Mouse (Mus musculus) v-Abl transformed pro-B cells (cell line): ENCODE measurements around the gene Cd9.

ENCODE experiments used
- in situ Hi-C, 2 experiments: fragments of 400-800 bp; cut with MboI; formaldehyde crosslinking; loops; one replicate each; pipeline ENCODE4 v1.15.1; 2025; ENCODE audit not compliant: unreplicated experiment in 2 of 2

Cd9 gene

DNA sequence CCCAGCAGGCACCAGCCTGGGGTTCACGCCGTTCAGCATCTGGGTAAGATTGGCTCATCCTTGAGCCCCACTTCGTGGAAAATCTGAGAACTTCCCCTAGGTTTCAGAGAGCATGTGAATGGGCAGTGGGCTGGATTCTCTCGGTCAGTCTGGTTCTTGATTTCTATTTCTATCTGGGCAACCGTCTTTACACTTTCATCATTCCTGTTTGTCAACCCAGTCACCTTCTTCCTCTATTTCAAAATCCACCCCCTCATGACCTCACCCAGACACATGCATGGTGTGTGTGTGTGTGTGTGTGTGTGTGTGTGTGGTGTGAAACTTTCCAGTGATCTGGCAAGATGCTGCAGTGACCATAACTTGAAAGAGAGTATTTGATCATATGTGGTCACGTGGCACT is 49.2 kb downstream of the Cd9 start:
- in situ Hi-C loops, result no loop called here

DNA sequence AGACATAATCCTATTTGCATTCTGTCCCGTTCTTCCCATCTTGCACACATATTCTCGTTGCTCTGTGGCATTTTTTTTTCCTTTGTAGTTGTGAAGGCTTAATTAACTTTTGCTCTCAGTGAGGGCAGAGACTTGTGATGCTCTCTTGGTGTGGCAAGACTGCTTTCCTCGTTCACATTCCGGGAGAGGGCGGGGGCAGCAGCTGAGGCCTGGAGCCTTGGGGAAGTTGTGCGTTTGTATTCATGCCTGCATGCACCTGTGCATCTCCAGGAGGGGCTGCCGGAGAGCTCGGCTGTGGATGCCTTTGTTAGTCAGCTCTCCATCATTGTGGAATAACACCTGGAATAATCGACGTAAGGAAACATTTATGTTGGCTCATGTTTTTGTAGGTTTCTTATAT is 52.0 kb downstream of the Cd9 start:
- in situ Hi-C loops, result no loop called here

DNA sequence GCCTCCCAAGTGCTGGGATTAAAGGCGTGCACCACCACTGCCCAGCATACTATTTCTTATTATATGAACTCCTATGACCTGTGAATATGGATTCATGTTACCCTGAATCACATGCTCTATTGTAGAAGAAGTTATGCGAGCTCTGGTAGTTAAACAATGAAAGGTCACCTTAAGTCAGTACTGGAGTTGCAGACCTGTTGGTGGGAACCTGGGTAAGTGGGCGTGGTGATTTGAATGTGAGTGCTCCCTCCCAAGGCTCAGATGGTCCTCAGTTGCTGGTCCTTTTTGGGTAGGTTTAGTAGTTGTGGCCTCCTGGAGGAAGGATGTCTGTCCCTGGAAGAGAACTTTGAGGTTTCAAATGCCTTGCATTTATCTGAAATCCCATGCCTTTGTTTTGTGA is 57.8 kb downstream of the Cd9 start:
- in situ Hi-C loops, result no loop called here

DNA sequence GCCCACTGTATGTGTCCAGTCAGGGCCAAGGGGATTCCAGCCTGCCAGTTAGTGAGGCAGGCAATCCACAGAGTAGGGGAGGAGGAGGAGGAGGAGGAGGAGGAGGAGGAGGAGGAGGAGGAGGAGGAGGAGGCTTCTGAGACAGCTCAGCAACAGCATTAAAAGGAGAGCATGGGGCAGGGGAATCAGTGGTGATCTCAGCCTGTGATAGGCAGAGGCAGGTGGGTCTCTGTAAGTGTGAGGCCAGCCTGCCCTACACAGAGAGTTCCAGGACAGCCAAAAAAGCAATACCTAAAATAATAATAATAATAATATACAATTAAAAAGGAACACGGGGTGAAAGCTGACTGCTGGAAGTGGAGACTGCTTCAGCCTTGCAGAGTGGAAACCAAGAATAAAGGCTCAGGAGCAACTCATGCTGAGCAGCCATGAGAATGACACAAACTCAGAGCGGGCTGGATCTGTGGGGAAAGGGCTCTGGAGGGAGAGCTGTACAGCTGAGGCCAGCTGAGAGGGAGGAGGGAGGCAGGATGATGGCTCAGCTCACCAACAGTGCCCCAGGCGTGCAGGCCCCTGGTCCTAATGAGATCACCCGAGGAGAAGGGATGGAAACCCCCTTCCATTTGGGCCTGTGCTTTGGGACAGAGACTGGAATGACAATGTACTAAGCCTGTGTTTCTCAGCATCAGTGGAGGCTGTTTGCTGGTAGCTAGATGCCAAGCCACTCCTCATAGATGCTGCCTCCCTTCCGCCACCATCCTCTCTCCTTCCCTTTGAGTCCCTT is 59.7 kb downstream of the Cd9 start:
- in situ Hi-C loops, result no loop called here

- in situ Hi-C loops, result no loop called here
Measured at GRCm38 (mm10) chr6:125433704-125434447, 60.7 kb downstream of the Cd9 start.

DNA sequence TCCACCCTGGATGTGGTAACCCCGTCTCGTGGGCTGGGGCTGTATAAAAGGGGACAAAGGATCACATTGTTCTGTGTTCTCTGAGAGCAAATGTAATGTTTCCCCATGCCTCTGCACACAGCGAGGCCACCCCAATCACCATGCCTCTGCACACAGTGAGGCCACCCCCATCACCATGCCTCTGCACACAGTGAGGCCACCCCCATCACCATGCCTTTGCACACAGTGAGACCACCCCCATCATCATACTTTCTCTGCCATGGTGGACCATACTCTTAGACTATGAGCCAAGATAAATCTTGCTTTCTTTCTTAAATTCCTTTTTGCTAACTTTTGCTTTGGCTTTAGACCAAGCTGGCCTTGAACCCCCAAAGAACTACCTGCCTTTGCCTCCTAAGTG is 61.3 kb downstream of the Cd9 start:
- in situ Hi-C loops, result no loop called here

GRCm38 (mm10) chr6:125432522-125432921 is 62.1 kb downstream of the Cd9 start:
- in situ Hi-C loops, result no loop called here

DNA sequence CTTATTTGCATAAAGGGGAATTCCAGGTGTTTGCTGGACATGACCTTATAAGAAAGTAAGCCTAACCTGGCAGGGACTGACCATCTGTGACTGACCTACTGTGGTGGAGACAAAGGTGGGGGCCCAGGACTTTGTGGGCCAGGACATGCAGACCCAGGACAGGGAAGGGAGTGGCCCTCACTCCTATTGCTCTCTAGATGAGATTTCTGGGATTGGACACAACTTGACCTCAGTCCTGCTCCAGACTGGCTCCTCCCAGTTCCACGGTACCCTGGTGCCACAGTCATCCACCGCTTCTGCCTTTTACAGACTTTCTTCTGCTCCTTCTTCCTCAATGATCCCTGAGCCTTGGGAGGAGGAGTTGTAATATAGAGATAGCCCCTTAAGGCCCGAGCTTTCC is 63.6 kb downstream of the Cd9 start:
- in situ Hi-C loops, result no loop called here

DNA sequence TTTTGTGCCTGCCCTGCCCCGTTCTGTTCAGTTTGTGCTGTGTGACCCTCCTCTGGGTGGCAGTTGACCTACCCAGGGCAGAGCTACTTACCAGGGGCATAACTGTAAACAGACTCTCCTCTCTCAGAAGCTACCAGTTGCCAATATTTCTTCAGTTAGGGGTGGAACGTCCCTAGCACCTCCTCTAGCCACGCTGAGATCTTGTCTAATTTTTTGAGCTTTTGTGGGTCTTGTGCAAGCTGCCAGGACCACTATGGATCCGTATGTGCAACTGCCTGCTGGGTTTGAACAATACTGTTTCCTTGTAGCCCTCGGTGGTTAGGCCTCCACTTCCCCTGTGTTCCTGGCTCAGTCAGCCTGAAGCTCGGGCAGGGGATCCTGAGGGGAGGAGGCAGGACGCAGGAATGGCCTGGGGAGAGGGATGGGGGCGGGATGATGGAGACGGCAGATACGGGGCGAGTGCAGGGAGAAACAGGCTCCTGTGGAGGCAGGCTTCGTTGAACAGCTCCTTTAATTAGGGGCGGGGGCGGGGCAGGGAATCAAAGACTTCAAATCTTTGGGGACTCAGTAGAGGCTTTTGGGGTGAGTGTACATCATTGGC is 64.1 kb downstream of the Cd9 start:
- in situ Hi-C loops, result no loop called here

DNA sequence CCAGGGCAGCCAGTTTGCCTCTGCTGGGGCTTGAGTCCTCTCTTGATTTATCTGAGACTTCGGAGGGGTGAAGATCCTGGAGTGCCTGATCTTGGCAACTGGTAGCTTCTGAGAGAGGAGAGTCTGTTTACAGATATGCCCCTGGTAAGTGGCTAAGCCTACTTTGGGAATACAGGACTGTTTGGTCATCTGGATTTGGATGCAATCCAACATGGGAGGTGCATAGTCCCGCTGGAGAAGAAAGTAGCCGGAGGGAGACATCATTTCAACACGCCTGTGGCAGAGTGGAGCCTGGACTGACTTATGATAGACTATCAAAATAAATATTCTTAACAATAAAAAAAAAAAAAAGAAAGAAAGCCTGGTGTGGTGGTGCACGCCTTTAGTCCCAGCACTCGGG is 64.8 kb downstream of the Cd9 start:
- in situ Hi-C loops, result no loop called here

- in situ Hi-C loops, result no loop called here
Measured at GRCm38 (mm10) chr6:125426383-125427360, 67.9 kb downstream of the Cd9 start.

DNA sequence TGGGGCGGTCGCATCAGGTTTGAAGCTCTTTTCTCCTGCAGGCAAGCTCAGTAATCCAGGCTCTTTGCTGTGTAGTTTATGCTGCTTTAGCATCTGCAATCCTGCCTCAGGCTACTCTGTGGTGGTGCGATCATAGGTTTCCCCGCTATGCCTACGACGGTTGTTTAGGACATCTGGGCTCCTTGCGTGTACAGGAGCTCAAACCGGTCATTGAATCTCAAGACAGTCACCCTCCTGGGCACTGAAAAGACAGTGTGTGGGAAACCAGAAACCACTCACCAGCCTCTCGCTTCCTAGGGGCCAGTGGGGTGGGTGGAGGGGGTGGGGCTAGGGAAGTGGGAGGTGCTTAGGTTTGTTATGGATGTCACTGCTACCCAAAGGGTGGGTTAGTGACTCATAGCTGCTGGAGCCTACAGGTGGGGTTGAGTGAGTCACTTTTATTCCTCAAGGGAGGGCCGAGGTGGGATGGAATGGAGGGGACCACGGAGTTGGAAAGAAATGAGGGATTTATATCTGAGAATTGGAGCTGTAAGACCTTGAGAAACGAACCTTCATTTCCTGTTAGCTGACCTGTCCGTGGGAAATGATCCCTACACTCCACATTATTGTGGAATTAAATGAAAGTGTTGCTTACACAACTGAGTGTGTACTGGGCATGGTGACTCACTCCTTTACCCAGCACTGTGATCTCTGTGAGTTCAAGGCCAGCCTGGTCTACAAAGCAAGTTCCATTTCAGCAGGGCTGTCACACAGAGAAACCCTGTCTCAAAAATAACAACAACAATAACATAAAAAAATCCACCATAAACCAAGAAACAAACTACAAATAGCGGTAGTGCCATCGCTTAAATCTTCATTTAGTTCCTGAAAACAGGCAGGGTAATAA is 69.1 kb downstream of the Cd9 start:
- in situ Hi-C loops, result no loop called here

GRCm38 (mm10) chr6:125424156-125424555 is 70.4 kb downstream of the Cd9 start:
- in situ Hi-C loops, result no loop called here

DNA sequence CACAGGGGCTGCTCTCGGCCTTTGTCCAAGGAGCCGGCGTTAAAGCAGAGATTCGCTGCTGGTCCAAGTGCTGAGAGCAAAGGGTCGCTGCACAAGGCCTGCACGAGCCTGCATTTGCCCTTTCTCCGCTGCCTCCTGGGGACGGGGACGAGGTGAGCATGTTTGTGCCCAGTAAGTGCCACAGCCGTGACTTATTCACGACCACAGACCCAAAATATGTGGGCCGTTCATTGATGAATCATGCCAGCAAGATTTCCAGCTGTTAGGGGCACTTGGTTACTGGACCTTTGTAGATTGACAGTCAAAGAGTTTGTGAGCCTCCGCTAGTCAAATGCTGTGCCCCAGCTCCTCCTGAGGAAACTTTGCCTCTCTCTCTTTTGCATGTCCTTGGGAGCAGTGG is 71.1 kb downstream of the Cd9 start:
- in situ Hi-C loops, result no loop called here

GRCm38 (mm10) chr6:125423099-125423498 is 71.5 kb downstream of the Cd9 start:
- in situ Hi-C loops, result no loop called here

- in situ Hi-C loops, result no loop called here
Measured at GRCm38 (mm10) chr6:125422051-125422822, 72.4 kb downstream of the Cd9 start.

DNA sequence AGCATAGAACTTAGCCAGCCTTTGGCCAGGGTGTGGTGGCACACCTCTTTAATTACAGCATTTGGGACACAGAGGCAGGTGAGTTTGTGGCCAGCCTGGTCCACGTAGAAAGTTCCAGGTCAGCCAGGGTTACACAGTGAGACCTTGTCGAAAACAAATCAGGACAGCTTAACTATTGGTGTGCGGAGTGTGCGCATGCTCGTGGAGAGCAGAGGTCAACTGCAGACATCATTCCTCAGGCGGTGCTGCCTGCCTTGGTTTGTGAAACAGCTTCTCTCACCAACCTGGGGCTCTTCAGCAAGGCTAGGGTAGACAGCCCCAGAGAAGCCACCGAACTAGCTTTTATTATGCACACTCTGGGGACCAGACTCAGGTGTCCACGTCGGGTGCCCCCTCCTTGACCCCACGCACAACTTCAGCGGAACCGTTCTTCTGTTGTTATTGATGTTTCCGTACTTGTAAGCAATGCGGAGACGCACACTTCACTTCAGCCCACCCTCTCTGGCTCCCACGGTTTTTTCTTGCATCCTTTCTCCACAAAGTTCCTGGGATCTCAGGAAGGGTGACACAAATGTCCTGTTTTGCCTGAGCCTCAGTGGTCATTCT is 74.0 kb downstream of the Cd9 start:
- in situ Hi-C loops, result no loop called here

GRCm38 (mm10) chr6:125418744-125419143 is 75.8 kb downstream of the Cd9 start:
- in situ Hi-C loops, result no loop called here

DNA sequence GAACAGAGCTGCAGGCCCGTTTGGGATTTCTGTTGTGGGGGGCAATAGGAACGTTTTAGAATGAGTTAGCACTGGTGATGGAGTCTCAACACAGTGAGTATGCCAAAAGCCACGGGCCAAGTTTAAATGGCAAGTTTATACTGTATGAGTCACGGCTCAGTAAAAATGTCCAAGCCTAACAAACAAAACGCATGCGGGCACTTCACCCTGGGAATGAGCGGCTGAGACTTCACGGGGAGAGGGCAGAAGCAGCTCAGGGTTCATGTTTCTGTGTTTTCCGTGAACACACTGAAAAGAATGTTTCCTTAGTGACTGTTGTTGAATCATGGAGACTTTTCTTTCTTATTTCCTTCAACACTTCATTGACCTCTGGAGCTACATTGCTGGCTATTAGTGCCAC is 81.3 kb downstream of the Cd9 start:
- in situ Hi-C loops, result no loop called here
